Mouse (Mus musculus) hindbrain, embryonic 10.5 days (tissue): Measurements from ENCODE around the gene Chp1. TPM values are rescaled to one million over a fixed set of nuclear protein-coding genes. Genes with fewer than 3 reads are reported as not detected.
"Not testable (repeated sequence)": the region's sequence is repeated elsewhere in the genome, so short reads cannot be mapped to it uniquely, and the experiment has no call there.

Experiments
- DNase-seq: peaks from one replicate; pipeline ENCODE4 v3.0.0-alpha.2; 2017; ENCODE audit warnings: low spot score
- H3K27ac ChIP-seq: fragments of 300-500 bp; sonication (generic); 2 replicates; pipeline ENCODE4 v1.5.1; 2016; ENCODE audit warnings: mild to moderate bottlenecking, moderate library complexity
- H3K27me3 ChIP-seq: fragments of 300-500 bp; sonication (generic); 2 replicates; pipeline ENCODE4 v1.6.1; 2016; ENCODE audit warnings: mild to moderate bottlenecking; ENCODE audit not compliant: poor library complexity, insufficient read depth, severe bottlenecking
- H3K36me3 ChIP-seq: fragments of 300-500 bp; sonication (generic); 2 replicates; pipeline ENCODE4 v1.6.1; 2016; ENCODE audit warnings: mild to moderate bottlenecking, moderate library complexity
- H3K4me1 ChIP-seq: fragments of 300-500 bp; sonication (generic); replicated peaks from 2 replicates; pipeline ENCODE4 v1.6.1; 2016; ENCODE audit warnings: mild to moderate bottlenecking
- H3K4me3 ChIP-seq: fragments of 300-500 bp; sonication (generic); 2 replicates; pipeline ENCODE4 v1.5.1; 2016; ENCODE audit warnings: mild to moderate bottlenecking, moderate library complexity
- H3K9me3 ChIP-seq: fragments of 300-500 bp; sonication (generic); 2 replicates; pipeline ENCODE4 v1.6.1; 2016; ENCODE audit warnings: mild to moderate bottlenecking, moderate library complexity
- WGBS: fragments of 180-500 bp; shearing (Covaris S2); methylation state at CpG from one replicate; pipeline ENCODE4 v1.1.7; 2016; 5-methylcytosine and 5-hydroxymethylcytosine counted together
- polyA plus RNA-seq: library from polyadenylated mRNA; unstranded; fragments of >200 nt; fragmentation: Nextera tagmentation; extraction: Ambion mirVana; gene quantifications from 2 replicates; pipeline ENCODE4 v1.2.1, GENCODE M21; 2016

The Chp1 gene
- 52.2 and 52.9 TPM in 2 replicates for polyA plus RNA-seq

DNA sequence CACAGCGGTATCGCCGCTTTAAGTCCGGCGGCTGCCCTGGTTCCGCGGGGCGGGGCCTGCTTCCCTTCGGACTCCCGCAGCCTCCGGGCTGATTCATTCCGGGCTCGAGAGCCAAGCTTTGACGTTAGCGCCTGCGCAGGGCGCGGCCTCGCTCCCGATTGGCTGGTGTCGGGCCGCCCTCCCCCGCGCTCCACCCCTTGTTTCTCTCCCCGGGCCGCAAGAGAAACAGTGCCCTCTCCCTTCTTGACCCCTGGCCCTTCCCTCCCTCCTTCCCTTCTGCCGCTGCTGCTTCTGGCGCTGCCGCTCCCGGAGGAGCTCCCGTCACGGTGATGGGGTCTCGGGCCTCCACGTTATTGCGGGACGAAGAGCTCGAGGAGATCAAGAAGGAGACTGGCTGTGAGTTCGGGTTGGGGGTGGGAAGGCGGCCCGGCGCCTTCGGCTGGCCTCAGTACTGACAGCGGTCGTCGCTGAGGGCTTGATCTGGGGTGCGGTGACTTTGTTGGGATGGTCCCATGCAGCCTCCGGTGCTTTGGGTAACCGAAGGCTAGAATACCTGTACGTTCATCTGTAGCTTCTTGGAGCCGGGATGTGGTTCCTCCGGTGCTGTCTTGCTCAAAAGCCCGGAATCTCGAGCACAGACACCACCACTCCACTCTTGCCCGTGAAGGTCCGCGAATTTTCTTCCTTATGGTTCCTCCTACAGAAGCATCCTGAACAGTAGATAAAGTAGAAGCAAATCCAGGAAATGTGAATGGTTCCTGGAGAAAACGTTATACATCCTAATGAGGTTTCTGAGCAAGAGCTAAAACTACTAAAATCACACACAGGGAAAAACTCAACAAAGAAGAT lies at the start of gene Chp1, which contains the start of gene Exd1:
Chp1 (plus strand) TSS at position 176 of the 849 bp plus-strand sequence.
Exd1 (minus strand) TSS at position 106 of the 849 bp plus-strand sequence.
- no peaks in the 10 kb centered on the region for H3K27me3 ChIP-seq
- under 1% methylated on average over 57 of the region's 57 CpGs for WGBS

DNA sequence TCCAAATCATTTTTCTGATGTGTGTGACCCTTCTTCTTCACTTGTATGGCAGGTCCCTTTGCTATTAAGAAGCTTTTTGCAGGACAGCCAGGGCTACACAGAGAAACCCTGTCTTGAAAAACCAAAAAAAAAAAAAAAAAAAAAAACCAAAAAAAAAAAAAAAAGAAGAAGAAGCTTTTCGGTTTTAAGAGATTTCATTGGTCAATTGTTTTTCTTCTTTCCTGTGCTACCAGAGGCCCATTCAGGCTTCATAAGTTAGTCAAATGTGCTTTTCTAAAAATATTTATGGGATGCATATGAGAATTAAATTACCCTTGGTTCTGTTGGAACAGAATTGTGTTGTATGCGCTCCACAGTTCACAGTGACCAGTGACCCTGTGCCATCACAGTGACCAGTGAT lies 48.6 kb upstream of the Chp1 start:
- Histone ChIP-seq H3K4me1 (no peaks in the 10 kb centered on the region), H3K27ac (no peak overlapping the region), H3K27me3 (no peaks in the 10 kb centered on the region), H3K4me3 (no peak overlapping the region), H3K9me3 (no peaks in the 10 kb centered on the region), H3K36me3 (no peaks in the 10 kb centered on the region)
- DNase-seq, result no peak
- 90% methylated on average over 2 of the region's 2 CpGs for WGBS

More for the DNA sequence above, at the start of gene Chp1, which contains the start of gene Exd1:
- peak; percentile 99 for DNase-seq
- no peaks in the 10 kb centered on the region for H3K36me3 ChIP-seq
- H3K4me1 ChIP-seq, result peaks cover 21% of the 10 kb centered on the region
- peak within 1 kb of the TSS; percentile 72 for H3K4me3 ChIP-seq
- H3K9me3 ChIP-seq, result no peaks in the 10 kb centered on the region
- peak within 1 kb of the TSS; percentile 89 for H3K27ac ChIP-seq

- Histone ChIP-seq H3K36me3 (no peaks in the 10 kb centered on the region), H3K9me3 (no peaks in the 10 kb centered on the region), H3K4me3 (no peak overlapping the region), H3K4me1 (no peaks in the 10 kb centered on the region), H3K27ac (no peak overlapping the region), H3K27me3 (no peaks in the 10 kb centered on the region)
- DNase-seq, result no peak
- WGBS, result 83% methylated on average over 2 of the region's 2 CpGs
These were observed 46.4 kb upstream of the Chp1 start for GRCm38 (mm10) chr2:119500965-119501652.

- H3K36me3 ChIP-seq, result no peaks in the 10 kb centered on the region
- H3K27ac ChIP-seq, result no peak overlapping the region
- DNase-seq, result no peak
- no peaks in the 10 kb centered on the region for H3K27me3 ChIP-seq
- no peak overlapping the region for H3K4me3 ChIP-seq
- H3K9me3 ChIP-seq, result no peaks in the 10 kb centered on the region
- no peaks in the 10 kb centered on the region for H3K4me1 ChIP-seq
These were observed 40.4 kb upstream of the Chp1 start for GRCm38 (mm10) chr2:119507108-119507507.

DNA sequence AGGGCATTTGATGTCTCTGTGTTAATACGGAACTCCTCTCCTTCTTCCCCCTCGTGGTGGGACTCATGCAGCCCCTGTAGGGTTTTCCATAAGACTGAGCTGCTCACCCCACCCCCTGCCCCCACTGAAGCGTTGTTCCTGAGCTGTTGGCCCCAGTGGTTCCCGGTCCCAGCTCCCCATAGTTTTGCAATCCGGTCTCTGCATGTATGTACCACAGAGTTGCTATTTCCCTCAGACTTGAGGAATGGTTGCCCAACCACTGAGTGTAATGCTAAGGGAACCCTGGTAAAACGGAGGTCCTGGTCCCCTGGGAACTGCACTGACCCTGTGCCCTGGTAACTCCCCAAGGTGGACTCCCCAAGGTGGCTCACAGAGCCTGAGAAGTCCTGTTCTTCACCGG lies 39.0 kb upstream of the Chp1 start:
- H3K9me3 ChIP-seq, DNase-seq, H3K36me3 ChIP-seq, H3K4me1 ChIP-seq, H3K27me3 ChIP-seq, H3K4me3 ChIP-seq, H3K27ac ChIP-seq: not testable (repeated sequence)
- 66% methylated on average over 7 of the region's 7 CpGs for WGBS

GRCm38 (mm10) chr2:119510856-119511255 lies 36.6 kb upstream of the Chp1 start:
- no peaks in the 10 kb centered on the region for H3K4me1 ChIP-seq
- no peak for DNase-seq
- no peaks in the 10 kb centered on the region for H3K27me3 ChIP-seq
- H3K9me3 ChIP-seq, result no peaks in the 10 kb centered on the region
- WGBS, result 83% methylated on average over 2 of the region's 2 CpGs
- H3K4me3 ChIP-seq, result no peak overlapping the region
- H3K36me3 ChIP-seq, result no peaks in the 10 kb centered on the region
- H3K27ac ChIP-seq, result no peak overlapping the region

DNA sequence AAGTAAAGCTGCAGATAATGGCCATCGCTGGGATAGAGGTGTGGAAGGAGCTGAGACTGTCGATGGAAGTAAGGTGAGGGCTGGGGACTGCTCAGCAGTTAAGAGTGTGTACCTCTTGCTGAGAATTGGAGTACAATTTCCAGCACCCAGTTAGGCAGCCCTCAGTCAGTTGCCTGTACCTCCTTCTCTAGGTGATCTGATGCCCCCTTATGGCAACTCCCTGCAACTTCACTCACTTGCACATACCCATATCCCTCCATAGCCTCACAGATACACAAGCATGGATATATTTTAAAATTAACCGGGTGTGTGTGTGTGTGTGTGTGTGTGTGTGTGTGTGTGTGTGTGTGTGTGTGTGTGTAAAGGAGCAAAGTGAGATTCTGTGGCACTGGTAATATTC lies 35.2 kb upstream of the Chp1 start:
- 79% methylated on average over 3 of the region's 3 CpGs for WGBS
- H3K27me3 ChIP-seq, result no peaks in the 10 kb centered on the region
- H3K27ac ChIP-seq, result no peak overlapping the region
- no peaks in the 10 kb centered on the region for H3K4me1 ChIP-seq
- no peaks in the 10 kb centered on the region for H3K36me3 ChIP-seq
- H3K9me3 ChIP-seq, result no peaks in the 10 kb centered on the region
- no peak overlapping the region for H3K4me3 ChIP-seq
- no peak for DNase-seq

DNA sequence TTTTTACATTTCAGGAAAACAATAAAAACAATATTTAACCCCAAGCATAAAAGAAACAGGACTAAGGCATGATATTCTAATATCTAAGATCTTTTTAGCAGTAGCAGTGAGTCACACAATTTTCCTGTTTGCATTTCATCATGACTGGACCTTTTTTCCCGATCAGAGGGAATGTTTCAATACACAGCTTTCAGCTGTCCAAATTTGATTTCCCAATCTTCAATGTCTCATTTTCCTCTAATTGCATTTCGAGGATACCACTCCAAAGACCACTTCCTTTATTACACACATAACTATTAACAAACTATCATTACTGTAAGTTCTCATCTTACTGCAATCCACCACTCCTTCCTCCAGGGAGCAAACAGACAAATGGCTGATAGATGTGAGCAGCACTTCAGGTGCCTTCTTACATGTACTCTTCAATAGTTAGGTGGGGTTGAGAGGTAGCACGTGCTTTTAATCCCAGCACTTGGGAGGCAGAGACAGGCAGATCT lies 33.4 kb upstream of the Chp1 start:
- Histone ChIP-seq H3K4me1 (no peaks in the 10 kb centered on the region), H3K9me3 (no peaks in the 10 kb centered on the region), H3K27ac (no peak overlapping the region), H3K4me3 (no peak overlapping the region), H3K36me3 (no peaks in the 10 kb centered on the region), H3K27me3 (no peaks in the 10 kb centered on the region)
- DNase-seq, result no peak
- WGBS, result 89% methylated on average over 3 of the region's 3 CpGs

DNA sequence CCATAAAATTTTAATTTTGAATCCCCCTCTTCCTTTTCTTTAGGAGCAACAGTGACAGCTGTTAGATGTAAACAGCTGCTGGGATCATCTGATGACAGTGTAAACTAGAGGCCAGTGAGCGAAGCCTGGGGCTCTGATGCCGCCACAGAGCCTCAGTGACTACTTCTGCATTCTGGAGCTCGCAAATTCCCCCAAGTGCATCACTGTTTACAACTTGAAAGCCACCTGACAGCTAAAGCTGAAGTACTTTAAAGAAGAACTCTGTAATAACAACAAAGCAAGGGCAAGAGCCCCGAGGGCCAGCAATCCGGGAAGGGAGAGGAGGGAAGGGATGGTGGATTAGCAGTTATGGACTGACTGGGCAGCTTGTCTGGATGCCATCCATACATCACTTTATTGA lies 30.7 kb upstream of the Chp1 start:
- no peaks in the 10 kb centered on the region for H3K9me3 ChIP-seq
- H3K27me3 ChIP-seq, result no peaks in the 10 kb centered on the region
- H3K36me3 ChIP-seq, result no peaks in the 10 kb centered on the region
- no peak overlapping the region for H3K27ac ChIP-seq
- DNase-seq, result no peak
- WGBS, result 65% methylated on average over 5 of the region's 5 CpGs
- no peak overlapping the region for H3K4me3 ChIP-seq
- H3K4me1 ChIP-seq, result no peaks in the 10 kb centered on the region

DNA sequence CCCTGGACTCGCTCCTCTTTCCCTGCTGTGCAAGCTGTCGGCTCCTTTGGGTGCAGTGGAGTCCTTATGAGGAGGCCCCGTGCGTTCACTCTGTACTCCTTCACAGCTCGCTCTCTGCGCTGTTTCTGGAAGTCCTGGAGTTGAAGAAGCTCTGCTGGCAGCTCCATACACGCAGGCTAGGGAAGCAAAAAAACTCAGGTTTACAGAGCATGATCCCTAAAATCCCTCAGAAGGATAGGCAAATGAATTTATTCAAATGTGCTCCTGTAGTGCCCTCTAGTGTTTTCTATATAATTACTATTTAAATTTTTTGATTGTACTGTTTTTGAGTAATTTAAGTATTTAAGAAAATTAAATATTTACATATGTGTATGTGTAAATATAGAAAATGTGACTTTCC lies 26.9 kb upstream of the Chp1 start:
- Histone ChIP-seq H3K4me1 (0 out of 2 replicates have a peak, but pooled peaks cover 1% of the 10 kb centered on the region), H3K27ac (no peak overlapping the region), H3K36me3 (no peaks in the 10 kb centered on the region), H3K27me3 (no peaks in the 10 kb centered on the region), H3K9me3 (no peaks in the 10 kb centered on the region), H3K4me3 (no peak overlapping the region)
- no peak for DNase-seq
- 78% methylated on average over 7 of the region's 7 CpGs for WGBS

- H3K27me3 ChIP-seq, result no peaks in the 10 kb centered on the region
- no peaks in the 10 kb centered on the region for H3K9me3 ChIP-seq
- H3K36me3 ChIP-seq, result no peaks in the 10 kb centered on the region
- DNase-seq, result no peak
- no peak overlapping the region for H3K27ac ChIP-seq
- WGBS, result 85% methylated on average over 4 of the region's 4 CpGs
- 0 out of 2 replicates have a peak, but pooled peaks cover 3% of the 10 kb centered on the region for H3K4me1 ChIP-seq
- H3K4me3 ChIP-seq, result no peak overlapping the region
These were observed 23.7 kb upstream of the Chp1 start for GRCm38 (mm10) chr2:119523836-119524235.

- no peak for DNase-seq
- 59% methylated on average over 4 of the region's 4 CpGs for WGBS
- H3K4me1 ChIP-seq, result 0 out of 2 replicates have a peak, but pooled peaks cover 3% of the 10 kb centered on the region
- H3K27me3 ChIP-seq, result no peaks in the 10 kb centered on the region
- H3K27ac ChIP-seq, result no peak overlapping the region
- no peak overlapping the region for H3K4me3 ChIP-seq
- H3K9me3 ChIP-seq, result no peaks in the 10 kb centered on the region
- no peaks in the 10 kb centered on the region for H3K36me3 ChIP-seq
These were observed 22.1 kb upstream of the Chp1 start for GRCm38 (mm10) chr2:119525422-119525821.

- H3K4me1 ChIP-seq, result no peaks in the 10 kb centered on the region
- no peak for DNase-seq
- H3K27me3 ChIP-seq, result no peaks in the 10 kb centered on the region
- H3K36me3 ChIP-seq, result no peaks in the 10 kb centered on the region
- no peak overlapping the region for H3K4me3 ChIP-seq
- H3K9me3 ChIP-seq, result no peaks in the 10 kb centered on the region
- 83% methylated on average over 9 of the region's 9 CpGs for WGBS
- H3K27ac ChIP-seq, result no peak overlapping the region
These were observed 8.7 kb upstream of the Chp1 start for GRCm38 (mm10) chr2:119538802-119539201.
